Mouse (Mus musculus) midbrain, embryonic 11.5 days (tissue): ENCODE results near the gene 6030458C11Rik. TPM values are rescaled to one million over a fixed set of nuclear protein-coding genes. Genes with fewer than 3 reads are reported as not detected.

Source experiments
- microRNA-seq: library from miRNA; unstranded; fragments of <30 nt; microRNA quantifications from one replicate; pipeline ENCODE4, GENCODE M21; 2017
- polyA plus RNA-seq: library from polyadenylated mRNA; unstranded; fragments of >200 nt; fragmentation: Nextera tagmentation; extraction: Ambion mirVana; gene quantifications from 2 replicates; pipeline ENCODE4 v1.2.1, GENCODE M21; 2014

Gene 6030458C11Rik
- polyA plus RNA-seq, 1 experiment from 2014 or later: 24.3 TPM

Small RNA genes within 50 kb of the gene (microRNA-seq; reads per million reads assigned to microRNA genes)
- not detected for gene Gm47288

Other genes with a start within 250 kb of the 6030458C11Rik start
- gene Pdzd2, start 84.7 kb downstream of the 6030458C11Rik start, polyA plus RNA-seq: 5.2 and 6.5 TPM in 2 replicates
- 79.2 and 83.7 TPM in 2 replicates for gene Drosha, start 166 bp upstream of the 6030458C11Rik start, polyA plus RNA-seq